Mouse (Mus musculus) duodenum, adult 2 months (tissue): ENCODE data around the gene Pramef12. TPM values are rescaled to one million over a fixed set of nuclear protein-coding genes. Genes with fewer than 3 reads are reported as not detected.

Source experiments
- polyA plus RNA-seq: library from polyadenylated mRNA; depleted of rRNA; stranded (reverse); fragments of >200 nt; gene quantifications from 2 replicates; pipeline ENCODE4 v1.2.3, GENCODE M21; 2012; ENCODE audit warnings: low replicate concordance; rRNA removed

The Pramef12 gene
- polyA plus RNA-seq: not detected in 2 replicates

DNA sequence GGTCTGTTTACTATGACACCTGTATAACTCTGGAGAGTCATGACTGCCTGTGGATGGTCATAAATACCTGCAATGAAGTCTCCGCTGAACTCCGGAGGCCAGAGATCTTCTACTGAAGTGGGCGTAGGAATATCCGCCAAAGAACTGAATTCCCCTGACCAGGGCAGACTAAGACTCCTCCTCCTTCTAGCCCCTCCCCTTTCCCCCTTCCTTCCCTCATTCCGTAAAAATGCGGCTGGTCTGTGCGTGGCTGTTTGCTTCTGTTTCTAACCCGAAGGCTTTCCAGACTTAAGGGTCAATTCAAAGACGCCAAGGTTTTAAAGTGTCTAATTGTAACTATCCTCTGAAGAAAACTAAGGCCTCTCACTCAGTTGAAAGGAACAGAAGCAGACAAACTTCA, at the start of gene Pramef12:
Gene Pramef12, minus strand, starts transcription at position 175 of the 400 bp plus-strand sequence.

DNA sequence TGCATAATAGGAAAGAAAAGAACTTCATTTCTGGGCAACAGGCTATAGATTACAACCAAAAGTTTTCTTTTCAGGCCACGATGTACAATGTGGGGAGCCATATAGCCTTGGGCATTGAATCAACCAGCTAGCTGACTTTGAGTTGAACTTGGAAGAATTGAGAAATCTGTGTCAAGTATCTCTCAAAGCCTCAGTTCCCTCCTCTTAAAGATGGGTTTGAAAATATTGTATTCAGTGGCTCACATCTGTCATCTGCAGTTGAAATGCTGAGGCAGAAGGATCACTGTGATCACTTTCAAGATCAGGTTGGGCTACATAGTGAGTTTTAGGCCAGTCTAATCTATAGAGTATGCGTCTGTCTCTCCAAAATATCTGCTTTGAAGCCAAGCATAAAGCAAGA, 45.0 kb upstream of the Pramef12 start, which contains the start of gene Gm9944:
Gene Gm9944, minus strand, starts transcription at position 101 of the 400 bp plus-strand sequence.

DNA sequence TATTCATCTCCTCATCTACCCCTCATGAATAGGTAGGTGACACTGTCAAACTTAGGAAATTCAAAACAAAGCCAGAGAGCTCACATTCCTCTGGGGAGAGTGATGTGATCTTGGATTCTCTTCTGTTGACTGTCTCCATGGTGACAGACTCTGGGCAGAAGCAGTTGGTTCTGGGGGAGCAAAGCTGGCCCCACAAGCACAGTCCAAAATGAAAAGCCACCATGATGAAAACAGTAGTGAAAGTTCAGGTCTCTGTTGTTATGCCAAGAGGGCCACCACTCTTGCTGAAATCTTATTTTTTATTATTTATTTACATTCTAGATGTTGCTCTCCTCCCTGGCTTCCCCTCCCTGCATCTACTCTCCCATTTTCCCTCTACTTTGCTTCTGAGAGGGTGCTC, 30.4 kb upstream of the Pramef12 start, which contains the start of gene 1700012P22Rik:
Gene 1700012P22Rik, minus strand, starts transcription at position 101 of the 400 bp plus-strand sequence.

DNA sequence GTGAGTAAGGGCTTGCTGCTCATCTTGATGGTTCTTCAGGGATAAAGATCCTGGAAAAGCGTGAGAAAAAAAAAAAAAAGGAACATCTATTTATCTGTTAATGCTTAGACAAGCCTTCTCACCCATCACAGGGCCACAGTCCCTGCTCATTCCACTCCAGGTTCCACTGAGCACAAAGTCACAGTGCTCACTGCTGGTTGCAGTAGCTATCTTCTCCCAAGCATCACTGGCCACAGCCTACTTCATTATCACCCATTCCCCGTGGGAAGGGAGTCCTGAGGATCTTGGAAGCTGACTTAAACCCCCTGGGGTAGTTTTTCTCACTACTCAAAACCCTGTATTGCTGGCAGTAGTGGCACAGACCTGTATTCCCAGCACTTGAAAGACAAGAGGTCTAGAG, 30.4 kb downstream of the Pramef12 start, which contains the start of gene Pramef20:
Gene Pramef20, minus strand, starts transcription at position 23 of the 400 bp plus-strand sequence.

DNA sequence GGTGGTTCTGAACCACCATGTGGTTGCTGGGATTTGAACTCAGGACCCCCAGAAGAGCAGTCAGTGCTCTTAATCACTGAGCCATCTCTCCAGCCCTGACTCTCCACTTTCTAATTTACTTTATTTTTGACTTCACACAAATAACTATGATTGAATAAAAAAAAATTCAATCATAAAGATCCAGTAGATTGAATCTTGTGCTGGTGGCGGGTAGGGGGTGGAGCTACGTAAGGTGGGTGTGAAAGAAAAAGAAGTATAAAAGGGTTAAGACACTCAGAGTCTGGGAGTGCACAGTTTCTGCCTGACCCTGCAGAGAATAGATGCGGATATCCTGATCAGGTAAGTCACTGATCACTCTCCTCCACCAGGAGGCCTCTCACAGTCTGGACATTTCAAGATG, 50.6 kb downstream of the Pramef12 start, which contains the start of gene Gm13119:
Gene Gm13119, plus strand, starts transcription at position 301 of the 400 bp plus-strand sequence.

Other genes with a start within 250 kb of the Pramef12 start
- gene Oog3, start 245.8 kb downstream of the Pramef12 start, polyA plus RNA-seq: not detected in 2 replicates
- gene Oog2, start 217.7 kb downstream of the Pramef12 start, polyA plus RNA-seq: not detected in 2 replicates
- gene C87977, start 195.1 kb downstream of the Pramef12 start, polyA plus RNA-seq: 0.22 TPM in 1 of 2 replicates, not detected in the other
- gene Pramel5, start 128.0 kb downstream of the Pramef12 start, polyA plus RNA-seq: not detected in 2 replicates
- not detected in 2 replicates for gene Gm13128, start 78.2 kb downstream of the Pramef12 start, polyA plus RNA-seq
- not detected in 2 replicates for gene Gm13119, start 50.5 kb downstream of the Pramef12 start, polyA plus RNA-seq
- gene Pramef20, start 30.5 kb downstream of the Pramef12 start, polyA plus RNA-seq: not detected in 2 replicates
- gene 1700012P22Rik, start 30.3 kb upstream of the Pramef12 start, polyA plus RNA-seq: not detected in 2 replicates
- gene Gm9944, start 44.9 kb upstream of the Pramef12 start, polyA plus RNA-seq: not detected in 2 replicates
- not detected in 2 replicates for gene Aadacl3, start 55.3 kb upstream of the Pramef12 start, polyA plus RNA-seq
- gene 9430007A20Rik, start 111.4 kb upstream of the Pramef12 start, polyA plus RNA-seq: not detected in 2 replicates
- gene Gm13124, start 156.7 kb upstream of the Pramef12 start, polyA plus RNA-seq: not detected in 2 replicates
- not detected in 2 replicates for gene Aadacl4, start 205.2 kb upstream of the Pramef12 start, polyA plus RNA-seq